Mouse (Mus musculus) thymus, adult 2 months (tissue): ENCODE data around the gene Ispd.

Experiments used
- CTCF ChIP-seq: fragments of 200-500 bp; IDR thresholded peaks from 2 replicates; pipeline ENCODE4 v1.5.1; 2012; ENCODE audit warnings: mild to moderate bottlenecking, control low read depth, low read length, moderate library complexity, borderline replicate concordance; ENCODE audit not compliant: control insufficient read depth, poor library complexity, insufficient read depth; ENCODE audit errors: extremely low read depth
- POLR2A ChIP-seq: fragments of 200-500 bp; IDR thresholded peaks from 2 replicates; pipeline ENCODE4 v1.6.1; 2012; ENCODE audit warnings: mild to moderate bottlenecking, low read length, control low read depth, moderate library complexity; ENCODE audit not compliant: control insufficient read depth, poor library complexity, insufficient read depth; ENCODE audit errors: extremely low read depth

- TF ChIP-seq POLR2A, result no peak
- no peak for TF ChIP-seq CTCF
These were observed 185.7 kb downstream of the Ispd start for GRCm38 (mm10) chr12:36566974-36567373.
